Mouse (Mus musculus): ENCODE data around the gene Tmem236. TPM values are rescaled to one million over a fixed set of nuclear protein-coding genes. Genes with fewer than 3 reads are reported as not detected.
A peak's percentile ranks its signal among the peaks of the same experiment; 100 is the strongest.

Gene Tmem236
- polyA plus RNA-seq, 1 experiment from 2014 or later, result 0.03 TPM

- CTCF ChIA-PET, result interaction anchor here (0.7 to 4.3 kb wide), 4 partner anchors 11 to 144 kb away, joined by 3 to 30 read pairs (median 3); no protein-coding TSS in a partner anchor
- POLR2A ChIA-PET, result no interaction called here
- no peaks in the 10 kb centered on the region for H3K27me3 ChIP-seq
- ATAC-seq (no peak), DNase-seq (ENCODE audit: low read depth, low spot score) (no peak)
- in situ Hi-C loops (cut with MboI; ENCODE audit: low pct_unique_long_range_greater_than_20kb), result no loop called here
- peak; percentile 21 for TF ChIP-seq CTCF (IDR thresholded peaks at IDR 0.05)
These were observed 23.5 kb upstream of the Tmem236 start for GRCm38 (mm10) chr2:14150829-14151228.

- no peaks in the 10 kb centered on the region for H3K27me3 ChIP-seq
- ChIA-PET POLR2A (no interaction called here), CTCF (interaction anchor here (1.1 to 4.3 kb wide), 7 partner anchors 11 to 143 kb away, joined by 3 to 30 read pairs (median 3); no protein-coding TSS in a partner anchor)
- DNase-seq (ENCODE audit: low read depth, low spot score) (no peak), ATAC-seq (no peak)
- TF ChIP-seq CTCF (IDR thresholded peaks at IDR 0.05), result no peak
- in situ Hi-C loops (cut with MboI; ENCODE audit: low pct_unique_long_range_greater_than_20kb), result no loop called here
These were observed 22.5 kb upstream of the Tmem236 start for GRCm38 (mm10) chr2:14151854-14152253.

- POLR2A ChIA-PET, result no interaction called here
- in situ Hi-C loops (cut with MboI; ENCODE audit: low pct_unique_long_range_greater_than_20kb), result loop anchor here (5.0 kb wide), 1 partner anchor 133 kb away; no protein-coding TSS in a partner anchor
- CTCF ChIA-PET, result interaction anchor here (1.0 kb wide), 1 partner anchor 136 kb away, joined by 3 read pairs; no protein-coding TSS in a partner anchor
- TF ChIP-seq CTCF (IDR thresholded peaks at IDR 0.05), result no peak
- no peaks in the 10 kb centered on the region for H3K27me3 ChIP-seq
- no peak for ATAC-seq
- DNase-seq (ENCODE audit: low read depth, low spot score), result no peak
These were observed 15.3 kb upstream of the Tmem236 start for GRCm38 (mm10) chr2:14159047-14159446.

- DNase-seq (ENCODE audit: low read depth, low spot score) (no peak), ATAC-seq (no peak)
- no peak for TF ChIP-seq CTCF (IDR thresholded peaks at IDR 0.05)
- no peaks in the 10 kb centered on the region for H3K27me3 ChIP-seq
- POLR2A ChIA-PET, result no interaction called here
- CTCF ChIA-PET, result interaction anchor here (1.0 kb wide), 1 partner anchor 135 kb away, joined by 3 read pairs; no protein-coding TSS in a partner anchor
- in situ Hi-C loops (cut with MboI; ENCODE audit: low pct_unique_long_range_greater_than_20kb), result loop anchor here (5.0 to 10.0 kb wide), 2 partner anchors 133 to 535 kb away; no protein-coding TSS in a partner anchor
These were observed 14.6 kb upstream of the Tmem236 start for GRCm38 (mm10) chr2:14159756-14160155.

GRCm38 (mm10) chr2:14164459-14165030 is 9.8 kb upstream of the Tmem236 start:
- TF ChIP-seq CTCF (IDR thresholded peaks at IDR 0.05), result no peak
- ChIA-PET CTCF (interaction anchor here (0.7 to 1.4 kb wide), 2 partner anchors 12 to 13 kb away, joined by 3 read pairs; no protein-coding TSS in a partner anchor), POLR2A (interaction anchor here (0.7 kb wide), 1 partner anchor 24 kb away, joined by 8 read pairs; no protein-coding TSS in a partner anchor)
- no peaks in the 10 kb centered on the region for H3K27me3 ChIP-seq
- DNase-seq (ENCODE audit: low read depth, low spot score) (no peak), ATAC-seq (no peak)
- in situ Hi-C loops (cut with MboI; ENCODE audit: low pct_unique_long_range_greater_than_20kb), result loop anchor here (10.0 kb wide), 1 partner anchor 530 kb away; no protein-coding TSS in a partner anchor

- ChIA-PET CTCF (interaction anchor here (1.4 kb wide), 1 partner anchor 14 kb away, joined by 3 read pairs; no protein-coding TSS in a partner anchor), POLR2A (no interaction called here)
- DNase-seq (ENCODE audit: low read depth, low spot score) (no peak), ATAC-seq (no peak)
- no peak for TF ChIP-seq CTCF (IDR thresholded peaks at IDR 0.05)
- H3K27me3 ChIP-seq, result no peaks in the 10 kb centered on the region
- in situ Hi-C loops (cut with MboI; ENCODE audit: low pct_unique_long_range_greater_than_20kb), result loop anchor here (10.0 kb wide), 1 partner anchor 530 kb away; no protein-coding TSS in a partner anchor
These were observed 9.3 kb upstream of the Tmem236 start for GRCm38 (mm10) chr2:14165066-14165465.

- in situ Hi-C loops (cut with MboI; ENCODE audit: low pct_unique_long_range_greater_than_20kb), result loop anchor here (10.0 kb wide), 1 partner anchor 529 kb away; no protein-coding TSS in a partner anchor
- TF ChIP-seq CTCF (IDR thresholded peaks at IDR 0.05), result no peak
- DNase-seq (ENCODE audit: low read depth, low spot score), result no peak
- H3K27me3 ChIP-seq, result no peaks in the 10 kb centered on the region
- CTCF ChIA-PET, result interaction anchor here (1.1 to 1.4 kb wide), 2 partner anchors 15 to 117 kb away, joined by 3 to 5 read pairs; no protein-coding TSS in a partner anchor
- POLR2A ChIA-PET, result no interaction called here
- ATAC-seq, result no peak
These were observed 8.5 kb upstream of the Tmem236 start for GRCm38 (mm10) chr2:14165618-14166344.

GRCm38 (mm10) chr2:14167721-14168120 is 6.6 kb upstream of the Tmem236 start:
- ATAC-seq (no peak), DNase-seq (ENCODE audit: low read depth, low spot score) (no peak)
- in situ Hi-C loops (cut with MboI; ENCODE audit: low pct_unique_long_range_greater_than_20kb), result loop anchor here (10.0 kb wide), 1 partner anchor 527 kb away; no protein-coding TSS in a partner anchor
- TF ChIP-seq CTCF (IDR thresholded peaks at IDR 0.05), result no peak
- no peaks in the 10 kb centered on the region for H3K27me3 ChIP-seq
- CTCF ChIA-PET, result interaction anchor here (0.8 kb wide), 2 partner anchors 13 to 86 kb away, joined by 3 to 4 read pairs; no protein-coding TSS in a partner anchor
- POLR2A ChIA-PET, result no interaction called here

- ChIA-PET POLR2A (no interaction called here), CTCF (interaction anchor here (0.6 to 1.4 kb wide), 3 partner anchors 11 to 899 kb away, joined by 3 to 4 read pairs (median 3); no protein-coding TSS in a partner anchor)
- DNase-seq (ENCODE audit: low read depth, low spot score) (no peak), ATAC-seq (no peak)
- peaks cover 24% of the 10 kb centered on the region for H3K27me3 ChIP-seq
- in situ Hi-C loops (cut with MboI; ENCODE audit: low pct_unique_long_range_greater_than_20kb), result no loop called here
- TF ChIP-seq CTCF (IDR thresholded peaks at IDR 0.05), result no peak
These were observed 2.3 kb downstream of the Tmem236 start for GRCm38 (mm10) chr2:14176460-14177193.

- POLR2A ChIA-PET, result no interaction called here
These were observed 10.1 kb downstream of the Tmem236 start for GRCm38 (mm10) chr2:14184375-14184774.

More at GRCm38 (mm10) chr2:14184375-14184774, 10.1 kb downstream of the Tmem236 start:
- TF ChIP-seq CTCF (IDR thresholded peaks at IDR 0.05), result no peak
- CTCF ChIA-PET, result interaction anchor here (0.8 kb wide), 1 partner anchor 9 kb away, joined by 3 read pairs; no protein-coding TSS in a partner anchor
- DNase-seq (ENCODE audit: low read depth, low spot score) (no peak), ATAC-seq (no peak)
- in situ Hi-C loops (cut with MboI; ENCODE audit: low pct_unique_long_range_greater_than_20kb), result no loop called here
- peaks cover 16% of the 10 kb centered on the region for H3K27me3 ChIP-seq

All from Patski (cell line).